Mouse (Mus musculus) embryonic facial prominence, embryonic 11.5 days (tissue): Measurements from ENCODE around the gene Rab20. TPM values are rescaled to one million over a fixed set of nuclear protein-coding genes. Genes with fewer than 3 reads are reported as not detected.

Experiments used
- ATAC-seq: fragments of 200-750 bp; cut with Nextera tagmentation; replicated peaks from 2 replicates; pipeline ENCODE4 v1.8.0; 2017; ENCODE audit warnings: low read depth; ENCODE audit not compliant: insufficient number of reproducible peaks, low FRiP score, low TSS enrichment
- DNase-seq: peaks from one replicate; pipeline ENCODE4 v3.0.0-alpha.2; 2015; ENCODE audit warnings: low spot score
- H3K27ac ChIP-seq: fragments of 300-500 bp; sonication (generic); replicated peaks from 2 replicates; pipeline ENCODE4 v1.5.1; 2014; ENCODE audit warnings: mild to moderate bottlenecking, low read depth, low read length, control low read depth
- H3K27me3 ChIP-seq: fragments of 300-500 bp; sonication (generic); 2 replicates; pipeline ENCODE4 v1.6.1; 2014; ENCODE audit warnings: mild to moderate bottlenecking, low read length, moderate library complexity, mixed read lengths; ENCODE audit not compliant: control insufficient read depth, insufficient read depth
- H3K36me3 ChIP-seq: fragments of 300-500 bp; sonication (generic); replicated peaks from 2 replicates; pipeline ENCODE4 v1.6.1; 2014; ENCODE audit warnings: low read depth, mild to moderate bottlenecking, low read length, moderate library complexity, mixed read lengths; ENCODE audit not compliant: control insufficient read depth, insufficient read depth
- H3K4me1 ChIP-seq: fragments of 300-500 bp; sonication (generic); 2 replicates; pipeline ENCODE4 v1.6.1; 2014; ENCODE audit warnings: low read length, mixed read lengths; ENCODE audit not compliant: control insufficient read depth, insufficient read depth
- H3K4me2 ChIP-seq: fragments of 300-500 bp; sonication (generic); 2 replicates; pipeline ENCODE4 v1.6.1; 2014; ENCODE audit warnings: low read depth, mild to moderate bottlenecking, control low read depth, low read length, moderate library complexity
- H3K4me3 ChIP-seq: fragments of 300-500 bp; sonication (generic); 2 replicates; pipeline ENCODE4 v1.5.1; 2014; ENCODE audit warnings: low read depth, low read length, control low read depth
- H3K9ac ChIP-seq: fragments of 300-500 bp; sonication (generic); replicated peaks from 2 replicates; pipeline ENCODE4 v1.6.1; 2014; ENCODE audit warnings: mild to moderate bottlenecking, control low read depth, low read length
- H3K9me3 ChIP-seq: fragments of 300-500 bp; sonication (generic); replicated peaks from 2 replicates; pipeline ENCODE4 v1.6.1; 2016; ENCODE audit warnings: mild to moderate bottlenecking, low read length, inconsistent platforms, mixed read lengths; ENCODE audit not compliant: control insufficient read depth
- whole genome bisulfite sequencing: fragments of 180-500 bp; shearing (Covaris S2); extraction: QIAGEN DNeasy Blood & Tissue Kit; methylation state at CpG from one replicate; pipeline ENCODE4 v1.1.7; 2014; 5-methylcytosine and 5-hydroxymethylcytosine counted together
- polyA plus RNA-seq: library from polyadenylated mRNA; unstranded; fragments of >200 nt; fragmentation: Nextera tagmentation; extraction: Ambion mirVana; gene quantifications from 2 replicates; pipeline ENCODE4 v1.2.1, GENCODE M21; 2014

Gene Rab20
- 0.79 and 1.7 TPM in 2 replicates for polyA plus RNA-seq

GRCm38 (mm10) chr8:11477811-11478761 lies at the start of gene Rab20:
Rab20 (minus strand) TSS chr8:11478710.
- peak; percentile 78 for DNase-seq
- WGBS: under 1% methylated on average over 69 of the region's 69 CpGs
- Histone ChIP-seq H3K27me3 (peaks cover 44% of the 10 kb centered on the region), H3K36me3 (no peaks in the 10 kb centered on the region), H3K27ac (no peak within 1 kb of the TSS), H3K4me2 (peak within 1 kb of the TSS; percentile 97), H3K4me1 (peaks cover 5% of the 10 kb centered on the region; the same call in 1 of the 2 replicates), H3K9me3 (no peaks in the 10 kb centered on the region), H3K4me3 (peak within 1 kb of the TSS; percentile 45), H3K9ac (peak within 1 kb of the TSS; percentile 37)
- peak; percentile 64; the same call in 1 of the 2 replicates for ATAC-seq

- DNase-seq: no peak
- Histone ChIP-seq H3K36me3 (no peaks in the 10 kb centered on the region; the same call in 1 of the 2 replicates), H3K4me2 (no peak overlapping the region), H3K4me1 (no peaks in the 10 kb centered on the region), H3K27ac (no peak overlapping the region), H3K27me3 (no peaks in the 10 kb centered on the region), H3K9ac (no peak overlapping the region), H3K4me3 (no peak overlapping the region), H3K9me3 (no peaks in the 10 kb centered on the region)
- 84% methylated on average over 3 of the region's 3 CpGs for WGBS
- no peak for ATAC-seq
Observed at GRCm38 (mm10) chr8:11523331-11523730, 44.8 kb upstream of the Rab20 start.

GRCm38 (mm10) chr8:11518676-11519075 lies 40.2 kb upstream of the Rab20 start:
- no peaks in the 10 kb centered on the region for H3K9me3 ChIP-seq
- ATAC-seq: no peak
- H3K9ac ChIP-seq: no peak overlapping the region
- peaks cover 5% of the 10 kb centered on the region for H3K36me3 ChIP-seq
- WGBS: 91% methylated on average over 11 of the region's 11 CpGs
- no peak overlapping the region for H3K4me2 ChIP-seq
- H3K27me3 ChIP-seq: no peaks in the 10 kb centered on the region
- H3K4me1 ChIP-seq: no peaks in the 10 kb centered on the region; the same call in 1 of the 2 replicates
- no peak overlapping the region for H3K27ac ChIP-seq
- H3K4me3 ChIP-seq: no peak overlapping the region
- DNase-seq: no peak

GRCm38 (mm10) chr8:11518056-11518396 lies 39.5 kb upstream of the Rab20 start:
- peaks cover 8% of the 10 kb centered on the region for H3K36me3 ChIP-seq
- no peak for ATAC-seq
- WGBS: 87% methylated on average over 6 of the region's 6 CpGs

GRCm38 (mm10) chr8:11517366-11518055 lies 39.0 kb upstream of the Rab20 start:
- Histone ChIP-seq H3K27ac (no peak overlapping the region), H3K9me3 (no peaks in the 10 kb centered on the region), H3K27me3 (no peaks in the 10 kb centered on the region), H3K36me3 (peaks cover 10% of the 10 kb centered on the region), H3K4me3 (no peak overlapping the region), H3K9ac (no peak overlapping the region), H3K4me1 (no peaks in the 10 kb centered on the region; the same call in 1 of the 2 replicates), H3K4me2 (no peak overlapping the region)
- DNase-seq (no peak), ATAC-seq (no peak)
- 87% methylated on average over 16 of the region's 16 CpGs for WGBS

More at GRCm38 (mm10) chr8:11518056-11518396, 39.5 kb upstream of the Rab20 start:
- Histone ChIP-seq H3K4me2 (no peak overlapping the region), H3K9me3 (no peaks in the 10 kb centered on the region), H3K9ac (no peak overlapping the region), H3K27me3 (no peaks in the 10 kb centered on the region), H3K4me1 (no peaks in the 10 kb centered on the region; the same call in 1 of the 2 replicates), H3K4me3 (no peak overlapping the region), H3K27ac (no peak overlapping the region)
- no peak for DNase-seq

- no peak for ATAC-seq
- H3K36me3 ChIP-seq: peaks cover 16% of the 10 kb centered on the region
Observed at GRCm38 (mm10) chr8:11516292-11516691, 37.8 kb upstream of the Rab20 start.

GRCm38 (mm10) chr8:11513247-11513646 lies 34.7 kb upstream of the Rab20 start:
- Histone ChIP-seq H3K27ac (no peak overlapping the region), H3K27me3 (no peaks in the 10 kb centered on the region), H3K4me3 (no peak overlapping the region), H3K9me3 (no peaks in the 10 kb centered on the region), H3K36me3 (peaks cover 18% of the 10 kb centered on the region), H3K4me2 (no peak overlapping the region), H3K9ac (no peak overlapping the region), H3K4me1 (no peaks in the 10 kb centered on the region; the same call in 1 of the 2 replicates)
- ATAC-seq: no peak
- 84% methylated on average over 5 of the region's 5 CpGs for WGBS
- no peak for DNase-seq

More at GRCm38 (mm10) chr8:11516292-11516691, 37.8 kb upstream of the Rab20 start:
- H3K4me3 ChIP-seq: no peak overlapping the region
- H3K9ac ChIP-seq: no peak overlapping the region
- H3K27me3 ChIP-seq: no peaks in the 10 kb centered on the region
- H3K4me2 ChIP-seq: no peak overlapping the region
- no peak overlapping the region for H3K27ac ChIP-seq
- no peaks in the 10 kb centered on the region for H3K9me3 ChIP-seq
- no peaks in the 10 kb centered on the region; the same call in 1 of the 2 replicates for H3K4me1 ChIP-seq
- 93% methylated on average over 9 of the region's 9 CpGs for WGBS
- no peak for DNase-seq
